Mouse (Mus musculus): ENCODE results near the gene Rhob.

Rhob gene

DNA sequence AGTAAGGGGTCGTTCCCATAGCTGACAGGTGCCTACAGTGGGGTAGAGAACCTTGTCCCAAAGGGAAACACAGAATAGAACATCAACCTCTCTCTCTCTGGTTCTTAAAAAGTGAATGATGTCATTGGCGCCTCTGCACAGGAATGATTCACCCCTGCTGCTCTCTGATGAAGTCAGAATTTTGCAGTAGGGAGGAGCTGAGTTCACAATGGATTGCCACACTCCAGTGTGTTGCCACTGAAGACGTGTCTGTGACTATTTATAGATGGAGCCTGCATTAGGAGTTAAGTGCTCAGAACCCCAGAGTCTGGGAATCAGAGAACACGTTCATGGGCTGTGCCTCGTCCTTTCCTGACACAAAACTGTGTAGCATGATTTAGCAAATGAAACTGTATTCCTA lies 9.9 kb upstream of the Rhob start:
- in situ Hi-C loops (cut with MboI; ENCODE audit: low sequenced_read_pairs), result loop anchor here (5.0 kb wide), 1 partner anchor 187 kb away; no protein-coding TSS in a partner anchor

- in situ Hi-C loops (cut with MboI; ENCODE audit: low sequenced_read_pairs), result loop anchor here (5.0 kb wide), 1 partner anchor 185 kb away; no protein-coding TSS in a partner anchor
These were observed 7.3 kb upstream of the Rhob start for GRCm38 (mm10) chr12:8506954-8507707.

DNA sequence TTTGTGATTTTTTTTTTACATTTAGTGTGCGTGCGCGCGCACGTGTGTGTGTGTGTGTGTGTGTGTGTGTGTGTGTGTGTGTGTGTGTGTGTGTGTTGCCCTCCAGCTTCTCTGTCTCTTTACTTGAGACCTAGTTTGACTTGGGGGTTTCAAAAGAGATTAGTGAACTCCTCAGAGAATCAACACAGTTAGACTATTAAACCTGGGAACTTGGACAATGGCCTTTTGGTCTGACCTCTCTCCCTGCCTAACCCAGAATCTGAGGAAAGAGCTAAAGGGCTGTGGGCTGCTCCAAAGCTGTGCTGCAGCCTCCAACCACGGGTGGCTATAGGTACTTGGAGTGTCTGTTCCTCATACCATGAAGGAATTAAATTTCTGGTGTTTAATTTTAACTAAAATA lies 4.3 kb upstream of the Rhob start:
- in situ Hi-C loops (cut with MboI; ENCODE audit: low sequenced_read_pairs), result no loop called here

DNA sequence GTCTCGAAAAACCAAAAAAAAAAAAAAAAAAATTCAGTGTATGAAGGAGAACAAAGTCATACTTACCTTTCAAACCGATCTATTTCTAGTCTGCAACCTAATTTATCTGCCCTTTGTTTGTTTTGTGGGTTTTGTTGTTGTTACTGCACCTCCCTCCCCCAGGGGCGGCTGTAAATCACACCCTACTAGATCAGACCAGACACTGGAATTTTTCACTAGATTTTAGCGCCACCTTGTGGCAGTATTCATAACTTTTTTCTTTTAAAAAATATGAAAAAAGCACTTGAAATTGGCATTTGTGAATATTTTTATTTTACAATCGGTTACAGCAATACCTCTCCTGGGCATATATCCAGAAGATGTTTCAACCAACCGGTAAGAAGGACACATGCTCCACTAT lies 2.7 kb upstream of the Rhob start:
- in situ Hi-C loops (cut with MboI; ENCODE audit: low sequenced_read_pairs), result no loop called here

DNA sequence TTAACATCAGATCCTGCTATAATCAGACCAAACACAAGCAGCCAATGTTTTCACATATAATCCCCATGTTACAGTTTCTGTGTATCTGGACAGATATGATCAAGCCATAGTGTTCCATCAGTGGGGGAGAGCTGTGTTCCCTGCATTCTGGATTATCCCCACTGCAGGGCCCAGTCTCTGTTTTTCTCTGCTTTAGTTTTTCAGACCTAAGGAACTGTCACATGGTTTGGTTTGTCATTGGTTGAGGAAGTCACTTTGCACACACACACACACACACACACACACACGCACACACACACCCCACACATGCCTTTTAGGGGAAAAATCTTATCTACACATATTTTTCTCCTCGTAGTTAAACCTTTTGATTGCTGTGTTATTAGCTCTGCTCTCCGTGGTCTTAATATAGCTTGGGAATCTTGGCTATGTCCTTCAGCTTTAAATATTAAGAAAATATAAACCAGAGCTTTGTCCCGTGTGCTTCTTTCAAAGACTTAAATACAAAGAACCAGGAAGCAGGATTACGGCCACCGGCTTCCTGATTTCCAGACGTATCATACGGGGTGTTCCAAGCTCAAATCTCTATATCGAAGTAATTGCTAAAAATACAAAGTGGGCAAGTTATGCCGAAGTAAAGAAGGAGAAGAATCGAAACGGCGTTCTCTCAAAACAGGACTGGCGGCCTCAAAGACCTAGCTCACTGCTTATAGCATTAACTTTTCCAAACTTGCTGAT lies 1.9 kb upstream of the Rhob start:
- in situ Hi-C loops (cut with MboI; ENCODE audit: low sequenced_read_pairs), result no loop called here

DNA sequence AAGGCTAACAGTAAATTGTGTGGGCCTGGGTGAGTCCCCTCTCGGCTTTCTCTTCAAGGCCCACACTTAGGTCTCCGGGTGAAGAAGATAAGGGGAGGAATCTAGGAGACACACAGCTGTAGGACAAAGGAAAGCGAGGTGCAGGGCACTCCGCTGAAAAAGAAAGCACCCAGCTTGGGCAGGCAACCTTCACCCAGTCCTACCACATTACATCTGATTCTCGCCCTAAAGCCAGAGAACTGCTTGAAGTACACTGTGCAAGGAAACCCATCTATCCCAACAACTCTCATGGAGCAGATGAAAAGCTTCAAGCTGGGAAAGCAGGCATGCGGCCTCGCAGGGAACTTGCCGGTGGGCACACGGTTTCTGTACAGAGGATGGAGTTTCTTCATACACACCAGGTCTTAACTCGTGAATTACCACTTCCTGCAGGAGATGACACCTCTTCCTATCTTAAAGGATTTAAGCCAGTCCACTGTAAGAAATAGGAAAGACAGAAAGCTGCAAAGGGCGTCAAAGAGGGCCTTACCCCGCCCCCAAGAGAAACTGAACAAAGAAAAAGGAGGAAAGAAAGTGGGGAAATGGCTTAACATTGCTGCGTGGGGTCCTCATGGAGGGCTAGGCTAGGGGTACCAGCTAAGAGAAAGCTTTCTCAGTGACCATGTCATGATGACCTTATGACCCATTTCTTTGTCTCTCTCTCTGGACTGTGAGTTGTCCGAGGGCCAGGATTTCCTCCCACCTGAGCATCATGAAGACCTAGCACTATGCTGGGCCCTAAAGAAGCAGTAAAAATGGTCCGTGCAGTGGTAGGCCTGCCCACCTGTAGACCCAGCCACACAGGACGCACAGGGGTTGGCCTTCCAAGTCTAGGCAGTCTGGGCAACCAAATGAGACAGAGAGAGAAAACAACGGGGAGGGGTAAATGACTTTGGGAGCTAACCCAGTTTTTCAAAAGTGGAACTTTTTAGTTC lies 1.1 kb upstream of the Rhob start:
- in situ Hi-C loops (cut with MboI; ENCODE audit: low sequenced_read_pairs), result no loop called here

- in situ Hi-C loops (cut with MboI; ENCODE audit: low sequenced_read_pairs), result no loop called here
These were observed 573 bp downstream of the Rhob start for GRCm38 (mm10) chr12:8499001-8499870.

DNA sequence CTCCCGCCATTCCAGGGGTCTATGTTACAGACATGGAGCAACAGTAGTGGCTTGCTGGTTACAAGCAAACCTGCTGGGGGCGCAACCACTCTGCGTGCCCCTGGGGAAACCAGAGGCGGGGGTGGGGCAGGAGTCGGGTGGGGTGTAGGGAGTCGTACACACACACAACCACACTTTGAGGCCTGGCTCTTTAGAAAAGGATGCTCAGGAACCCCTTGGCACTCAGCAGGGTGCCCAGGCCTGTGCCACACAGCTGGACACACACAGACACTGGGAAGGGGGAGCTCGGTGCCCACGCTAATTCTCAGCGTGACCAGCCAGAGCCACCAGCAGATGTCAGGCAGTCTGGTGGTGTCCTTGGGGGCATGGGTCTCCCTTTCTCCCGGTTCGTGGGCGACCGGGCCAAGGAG lies 1.2 kb downstream of the Rhob start:
- in situ Hi-C loops (cut with MboI; ENCODE audit: low sequenced_read_pairs), result no loop called here

- in situ Hi-C loops (cut with MboI; ENCODE audit: low sequenced_read_pairs), result no loop called here
These were observed 1.6 kb downstream of the Rhob start for GRCm38 (mm10) chr12:8498148-8498571.

- in situ Hi-C loops (cut with MboI; ENCODE audit: low sequenced_read_pairs), result no loop called here
These were observed 2.5 kb downstream of the Rhob start for GRCm38 (mm10) chr12:8497314-8497706.

DNA sequence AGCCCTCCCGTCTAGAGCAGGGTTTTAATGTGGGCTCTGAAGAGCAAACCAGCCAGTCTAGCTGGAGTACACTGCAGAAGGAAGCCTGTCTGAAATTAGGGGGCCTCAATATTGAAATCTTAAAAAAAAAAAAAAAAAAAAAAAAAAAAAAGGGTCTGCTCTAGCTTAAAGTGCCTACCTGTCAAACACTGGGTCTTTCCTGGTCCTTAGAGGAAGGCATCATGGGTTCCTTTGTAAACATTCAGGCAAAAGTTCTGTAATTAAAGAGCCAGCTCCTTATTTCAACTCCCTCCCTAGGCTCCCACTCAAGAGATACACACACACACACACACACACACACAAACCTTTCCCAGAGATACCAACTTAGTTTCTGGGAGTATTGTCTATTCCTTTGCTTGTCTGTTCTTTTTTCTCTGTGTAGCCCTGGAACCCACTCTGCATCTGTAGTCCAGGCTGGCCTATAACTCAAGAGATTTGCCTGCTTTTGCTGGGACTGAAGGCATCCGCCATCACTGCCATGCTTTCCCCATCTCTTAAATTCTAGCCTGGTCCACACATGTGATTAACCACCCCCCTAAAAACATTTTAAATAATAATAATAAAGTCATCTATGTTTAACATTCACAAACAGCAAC lies 3.0 kb downstream of the Rhob start:
- in situ Hi-C loops (cut with MboI; ENCODE audit: low sequenced_read_pairs), result no loop called here

- in situ Hi-C loops (cut with MboI; ENCODE audit: low sequenced_read_pairs), result no loop called here
These were observed 3.7 kb downstream of the Rhob start for GRCm38 (mm10) chr12:8495881-8496678.

GRCm38 (mm10) chr12:8494675-8495074 lies 5.1 kb downstream of the Rhob start:
- in situ Hi-C loops (cut with MboI; ENCODE audit: low sequenced_read_pairs), result no loop called here

- in situ Hi-C loops (cut with MboI; ENCODE audit: low sequenced_read_pairs), result no loop called here
These were observed 6.4 kb downstream of the Rhob start for GRCm38 (mm10) chr12:8493386-8493785.

GRCm38 (mm10) chr12:8489098-8489497 lies 10.7 kb downstream of the Rhob start:
- in situ Hi-C loops (cut with MboI; ENCODE audit: low sequenced_read_pairs), result loop anchor here (10.0 kb wide), 1 partner anchor 64 kb away; no protein-coding TSS in a partner anchor

DNA sequence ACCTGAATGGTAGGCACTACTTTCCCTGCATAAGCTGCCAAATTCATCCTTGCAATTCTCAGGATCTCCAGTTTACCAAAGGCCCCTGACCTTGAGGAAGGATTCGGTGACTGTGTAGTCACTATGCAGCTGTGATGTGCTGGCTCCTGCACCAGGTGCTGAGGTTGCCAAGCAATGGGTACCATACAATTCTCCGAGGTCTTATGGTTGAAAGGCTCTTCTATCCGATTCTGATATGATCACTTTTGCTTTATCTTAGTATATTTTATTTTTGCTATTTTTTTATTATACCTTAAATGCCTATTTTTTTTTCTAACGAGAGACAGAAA lies 11.2 kb downstream of the Rhob start:
- in situ Hi-C loops (cut with MboI; ENCODE audit: low sequenced_read_pairs), result loop anchor here (10.0 kb wide), 1 partner anchor 64 kb away; no protein-coding TSS in a partner anchor

DNA sequence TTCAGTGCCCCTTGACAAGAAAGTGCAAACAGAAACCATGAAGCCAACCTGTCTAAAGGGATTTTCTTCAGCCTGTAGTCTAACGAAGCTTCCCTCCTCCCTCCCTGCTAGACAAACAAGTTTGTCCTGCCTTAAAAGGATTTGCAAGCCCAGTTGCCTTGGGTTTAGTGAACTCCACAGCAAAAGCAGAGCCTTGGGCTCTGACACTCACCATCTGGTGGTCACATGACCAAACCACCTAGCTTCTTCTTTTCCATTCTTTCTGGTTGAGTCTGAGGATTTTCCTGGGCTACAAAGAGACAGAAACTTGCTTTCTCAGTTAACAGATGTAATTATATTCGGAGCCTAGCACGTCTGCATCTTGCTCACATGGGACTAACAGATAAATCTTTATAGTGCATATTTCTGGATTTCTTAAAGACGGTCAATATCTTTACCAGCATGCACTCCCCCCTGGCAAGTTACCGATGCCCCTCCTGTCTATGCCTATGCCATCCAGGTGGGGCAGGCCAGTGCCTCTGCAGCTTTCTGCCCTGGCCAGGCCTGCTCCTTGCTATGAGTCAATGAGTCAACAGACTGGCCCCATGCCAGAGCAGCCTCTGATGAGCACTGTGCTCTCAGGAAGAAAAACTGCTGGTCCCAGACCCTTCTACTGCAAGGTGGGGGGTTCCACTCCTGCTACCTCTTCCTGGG lies 11.7 kb downstream of the Rhob start:
- in situ Hi-C loops (cut with MboI; ENCODE audit: low sequenced_read_pairs), result loop anchor here (10.0 kb wide), 1 partner anchor 63 kb away; no protein-coding TSS in a partner anchor

DNA sequence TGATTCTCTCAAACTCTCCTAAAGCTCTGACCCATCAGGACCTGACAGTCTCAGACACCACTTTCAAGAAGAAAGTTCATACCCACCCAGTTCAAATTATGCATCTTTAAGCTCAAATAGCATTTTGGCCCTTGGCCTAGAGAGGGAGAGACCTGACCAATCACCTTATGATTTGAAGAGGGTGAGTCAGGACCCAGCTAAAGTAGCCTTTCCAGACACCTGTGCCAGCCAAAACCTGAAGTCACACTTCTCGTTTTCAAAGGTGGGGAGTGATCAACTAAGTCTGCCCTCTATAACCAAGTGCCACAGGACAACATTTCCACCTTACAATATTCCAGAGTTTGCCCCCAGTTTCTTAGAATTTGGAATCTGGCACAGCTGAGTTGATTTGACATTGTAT lies 12.5 kb downstream of the Rhob start:
- in situ Hi-C loops (cut with MboI; ENCODE audit: low sequenced_read_pairs), result loop anchor here (10.0 kb wide), 1 partner anchor 62 kb away; no protein-coding TSS in a partner anchor
